Mouse (Mus musculus) liver, embryonic 18 days (tissue): Measurements from ENCODE around the gene Krtap26-1. TPM values are rescaled to one million over a fixed set of nuclear protein-coding genes. Genes with fewer than 3 reads are reported as not detected.

Source experiments
- polyA plus RNA-seq: library from polyadenylated mRNA; depleted of rRNA; stranded (reverse); fragments of >200 nt; gene quantifications from 2 replicates; pipeline ENCODE4 v1.2.3, GENCODE M21; 2012; rRNA removed

Krtap26-1 gene
- not detected in 2 replicates for polyA plus RNA-seq

GRCm38 (mm10) chr16:88647358-88647846 lies at the start of gene Krtap26-1:
Gene Krtap26-1, minus strand, starts transcription at chr16:88647796.

GRCm38 (mm10) chr16:88671571-88671970 lies 24.0 kb upstream of the Krtap26-1 start, which contains the start of gene Krtap27-1:
Gene Krtap27-1, minus strand, starts transcription at chr16:88671671.

GRCm38 (mm10) chr16:88627566-88627965 lies 20.0 kb downstream of the Krtap26-1 start, which contains the start of gene 2310079G19Rik:
Gene 2310079G19Rik, minus strand, starts transcription at chr16:88627666.

GRCm38 (mm10) chr16:88611922-88612321 lies 35.7 kb downstream of the Krtap26-1 start, which contains the start of gene Krtap24-1:
Gene Krtap24-1, minus strand, starts transcription at chr16:88612279.

Other genes starting within 250 kb of the Krtap26-1 start
- gene Cldn17, start 140.8 kb downstream of the Krtap26-1 start, polyA plus RNA-seq, result not detected in 2 replicates
- gene Cldn8, start 84.6 kb downstream of the Krtap26-1 start, polyA plus RNA-seq, result 0.12 and 0.14 TPM in 2 replicates
- gene Krtap24-1, start 35.5 kb downstream of the Krtap26-1 start, polyA plus RNA-seq, result not detected in 2 replicates
- gene 2310079G19Rik, start 20.1 kb downstream of the Krtap26-1 start, polyA plus RNA-seq, result not detected in 2 replicates
- not detected in 2 replicates for gene Krtap27-1, start 23.9 kb upstream of the Krtap26-1 start, polyA plus RNA-seq
- not detected in 2 replicates for gene 2310061N02Rik, start 60.2 kb upstream of the Krtap26-1 start, polyA plus RNA-seq
- gene Krtap13-1, start 81.1 kb upstream of the Krtap26-1 start, polyA plus RNA-seq, result not detected in 2 replicates
- not detected in 2 replicates for gene Krtap13, start 103.8 kb upstream of the Krtap26-1 start, polyA plus RNA-seq
- gene 2310034C09Rik, start 111.1 kb upstream of the Krtap26-1 start, polyA plus RNA-seq, result not detected in 2 replicates
- gene 2310057N15Rik, start 126.4 kb upstream of the Krtap26-1 start, polyA plus RNA-seq, result not detected in 2 replicates
- gene Gm5965, start 130.1 kb upstream of the Krtap26-1 start, polyA plus RNA-seq, result not detected in 2 replicates
- gene Gm20741, start 164.4 kb upstream of the Krtap26-1 start, polyA plus RNA-seq, result not detected in 2 replicates
- not detected in 2 replicates for gene Krtap15, start 172.4 kb upstream of the Krtap26-1 start, polyA plus RNA-seq
- gene Krtap14, start 178.3 kb upstream of the Krtap26-1 start, polyA plus RNA-seq, result not detected in 2 replicates
- gene Krtap19-1, start 221.6 kb upstream of the Krtap26-1 start, polyA plus RNA-seq, result not detected in 2 replicates
- gene Krtap19-2, start 226.5 kb upstream of the Krtap26-1 start, polyA plus RNA-seq, result not detected in 2 replicates
- not detected in 2 replicates for gene Krtap19-3, start 230.2 kb upstream of the Krtap26-1 start, polyA plus RNA-seq
- gene Krtap19-4, start 237.3 kb upstream of the Krtap26-1 start, polyA plus RNA-seq, result not detected in 2 replicates
- not detected in 2 replicates for gene Krtap19-5, start 248.7 kb upstream of the Krtap26-1 start, polyA plus RNA-seq